Mouse (Mus musculus) forebrain, embryonic 11.5 days (tissue): ENCODE data around the gene Dnase1l2. TPM values are rescaled to one million over a fixed set of nuclear protein-coding genes. Genes with fewer than 3 reads are reported as not detected.

Source experiments
- ATAC-seq: fragments of 200-750 bp; cut with Nextera tagmentation; replicated peaks from 2 replicates; pipeline ENCODE4 v1.8.0; 2017; ENCODE audit warnings: moderate TSS enrichment; ENCODE audit not compliant: low FRiP score
- DNase-seq: peaks from one replicate; pipeline ENCODE4 v3.0.0-alpha.2; 2017; ENCODE audit warnings: low spot score
- H3K27ac ChIP-seq: fragments of 300-500 bp; sonication (generic); 2 replicates; pipeline ENCODE4 v1.5.1; 2014; ENCODE audit warnings: low read depth, low read length
- H3K27me3 ChIP-seq: fragments of 300-500 bp; sonication (generic); 2 replicates; pipeline ENCODE4 v1.6.1; 2014; ENCODE audit warnings: mild to moderate bottlenecking, low read length, mixed read lengths; ENCODE audit not compliant: control insufficient read depth, insufficient read depth
- H3K36me3 ChIP-seq: fragments of 300-500 bp; sonication (generic); 2 replicates; pipeline ENCODE4 v1.6.1; 2014; ENCODE audit warnings: mild to moderate bottlenecking, low read length, moderate library complexity, mixed read lengths; ENCODE audit not compliant: control insufficient read depth, insufficient read depth
- H3K4me1 ChIP-seq: fragments of 300-500 bp; sonication (generic); replicated peaks from 2 replicates; pipeline ENCODE4 v1.6.1; 2014; ENCODE audit warnings: low read length, mixed read lengths; ENCODE audit not compliant: control insufficient read depth, insufficient read depth
- H3K4me2 ChIP-seq: fragments of 300-500 bp; sonication (generic); 2 replicates; pipeline ENCODE4 v1.6.1; 2014; ENCODE audit warnings: low read depth, mild to moderate bottlenecking, low read length, moderate library complexity, mixed read lengths; ENCODE audit not compliant: severe bottlenecking
- H3K4me3 ChIP-seq: fragments of 300-500 bp; sonication (generic); 2 replicates; pipeline ENCODE4 v1.5.1; 2014; ENCODE audit warnings: low read depth, low read length
- H3K9ac ChIP-seq: fragments of 300-500 bp; sonication (generic); 2 replicates; pipeline ENCODE4 v1.6.1; 2014; ENCODE audit warnings: low read length
- H3K9me3 ChIP-seq: fragments of 300-500 bp; sonication (generic); 2 replicates; pipeline ENCODE4 v1.6.1; 2016; ENCODE audit warnings: low read length, mixed read lengths; ENCODE audit not compliant: control insufficient read depth
- WGBS: fragments of 180-500 bp; shearing (Covaris S2); extraction: QIAGEN DNeasy Blood & Tissue Kit; methylation state at CpG from one replicate; pipeline ENCODE4 v1.1.7; 2014; 5-methylcytosine and 5-hydroxymethylcytosine counted together
- polyA plus RNA-seq: library from polyadenylated mRNA; unstranded; fragments of >200 nt; fragmentation: Nextera tagmentation; extraction: Ambion mirVana; gene quantifications from 2 replicates; pipeline ENCODE4 v1.2.1, GENCODE M21; 2014

The Dnase1l2 gene
- polyA plus RNA-seq, 1 experiment from 2014 or later, result 3.3 TPM

GRCm38 (mm10) chr17:24414230-24414976 lies 28.5 kb downstream of the Dnase1l2 start, which contains the start of gene Rnps1:
Rnps1 (plus strand) TSS chr17:24414565.
- Histone ChIP-seq H3K27me3 (no peaks in the 10 kb centered on the region), H3K4me2 (peak within 1 kb of the TSS; percentile 92), H3K4me1 (peaks cover 2% of the 10 kb centered on the region; the same call in 1 of the 2 replicates), H3K36me3 (peaks cover 6% of the 10 kb centered on the region; the same call in 1 of the 2 replicates), H3K9me3 (no peaks in the 10 kb centered on the region), H3K9ac (peak within 1 kb of the TSS; percentile 90), H3K4me3 (peak within 1 kb of the TSS; percentile 88), H3K27ac (peak within 1 kb of the TSS; percentile 85)
- ATAC-seq (peak; percentile 93), DNase-seq (peak; percentile 100)
- WGBS, result under 1% methylated on average over 62 of the region's 64 CpGs

- H3K27ac ChIP-seq, result peak overlapping the region; percentile 55; the same call in 1 of the 2 replicates
- 34% methylated on average over 22 of the region's 22 CpGs for WGBS
- peak overlapping the region; percentile 77 for H3K4me2 ChIP-seq
- H3K9me3 ChIP-seq, result no peaks in the 10 kb centered on the region
- H3K4me1 ChIP-seq, result peaks cover 2% of the 10 kb centered on the region; the same call in 1 of the 2 replicates
- H3K4me3 ChIP-seq, result peak overlapping the region; percentile 88
- peak overlapping the region; percentile 66 for H3K9ac ChIP-seq
- H3K27me3 ChIP-seq, result no peaks in the 10 kb centered on the region
- peaks cover 1% of the 10 kb centered on the region; the same call in 1 of the 2 replicates for H3K36me3 ChIP-seq
- ATAC-seq, result peak; percentile 43
- DNase-seq, result peak; percentile 57
Measured at GRCm38 (mm10) chr17:24413557-24414211, 29.2 kb downstream of the Dnase1l2 start.

GRCm38 (mm10) chr17:24407116-24407803 lies 35.6 kb downstream of the Dnase1l2 start:
- ATAC-seq, result no peak

GRCm38 (mm10) chr17:24402371-24402770 lies 40.5 kb downstream of the Dnase1l2 start:
- H3K4me1 ChIP-seq, result no peaks in the 10 kb centered on the region
- WGBS, result 78% methylated on average over 3 of the region's 3 CpGs
- no peaks in the 10 kb centered on the region for H3K27me3 ChIP-seq
- no peak overlapping the region for H3K4me2 ChIP-seq
- H3K27ac ChIP-seq, result no peak overlapping the region
- no peak overlapping the region for H3K9ac ChIP-seq
- no peaks in the 10 kb centered on the region; the same call in 1 of the 2 replicates for H3K36me3 ChIP-seq
- ATAC-seq (no peak), DNase-seq (no peak)
- H3K9me3 ChIP-seq, result no peaks in the 10 kb centered on the region
- H3K4me3 ChIP-seq, result no peak overlapping the region

More at GRCm38 (mm10) chr17:24407116-24407803, 35.6 kb downstream of the Dnase1l2 start:
- Histone ChIP-seq H3K36me3 (no peaks in the 10 kb centered on the region; the same call in 1 of the 2 replicates), H3K9ac (no peak overlapping the region), H3K27me3 (no peaks in the 10 kb centered on the region), H3K4me3 (no peak overlapping the region), H3K4me2 (no peak overlapping the region), H3K4me1 (no peaks in the 10 kb centered on the region), H3K9me3 (no peaks in the 10 kb centered on the region), H3K27ac (no peak overlapping the region)
- DNase-seq, result no peak
- WGBS, result 91% methylated on average over 12 of the region's 12 CpGs

GRCm38 (mm10) chr17:24394456-24394855 lies 48.4 kb downstream of the Dnase1l2 start:
- Histone ChIP-seq H3K9ac (no peak overlapping the region), H3K4me2 (no peak overlapping the region), H3K4me3 (no peak overlapping the region), H3K27me3 (no peaks in the 10 kb centered on the region), H3K27ac (no peak overlapping the region), H3K9me3 (no peaks in the 10 kb centered on the region), H3K4me1 (no peaks in the 10 kb centered on the region), H3K36me3 (no peaks in the 10 kb centered on the region)
- 90% methylated on average over 7 of the region's 7 CpGs for WGBS
- ATAC-seq, result no peak
- DNase-seq, result no peak

GRCm38 (mm10) chr17:24393527-24393926 lies 49.4 kb downstream of the Dnase1l2 start:
- Histone ChIP-seq H3K9ac (no peak overlapping the region), H3K4me2 (no peak overlapping the region), H3K36me3 (no peaks in the 10 kb centered on the region), H3K4me3 (no peak overlapping the region), H3K4me1 (no peaks in the 10 kb centered on the region), H3K27ac (no peak overlapping the region), H3K27me3 (no peaks in the 10 kb centered on the region), H3K9me3 (no peaks in the 10 kb centered on the region)
- ATAC-seq, result no peak
- 28% methylated on average over 4 of the region's 4 CpGs for WGBS
- no peak for DNase-seq

GRCm38 (mm10) chr17:24391149-24391548 lies 51.8 kb downstream of the Dnase1l2 start:
- H3K4me3 ChIP-seq, result no peak overlapping the region
- DNase-seq, result peak; percentile 60

More at GRCm38 (mm10) chr17:24391149-24391548, 51.8 kb downstream of the Dnase1l2 start:
- H3K9me3 ChIP-seq, result no peaks in the 10 kb centered on the region
- WGBS, result 67% methylated on average over 8 of the region's 8 CpGs
- no peak overlapping the region for H3K4me2 ChIP-seq
- no peaks in the 10 kb centered on the region for H3K4me1 ChIP-seq
- no peaks in the 10 kb centered on the region for H3K27me3 ChIP-seq
- H3K36me3 ChIP-seq, result no peaks in the 10 kb centered on the region; the same call in 1 of the 2 replicates
- H3K27ac ChIP-seq, result no peak overlapping the region
- ATAC-seq, result no peak
- H3K9ac ChIP-seq, result no peak overlapping the region
